Mouse (Mus musculus): ENCODE data around the gene Vps33b. TPM values are rescaled to one million over a fixed set of nuclear protein-coding genes. Genes with fewer than 3 reads are reported as not detected.

The Vps33b gene
- polyA plus RNA-seq, 1 experiment: 30.9 TPM

- H3K27me3 ChIP-seq (ENCODE audit: control insufficient read depth, insufficient read depth, low read length): no peaks in the 10 kb centered on the region
- 3% methylated on average over 17 of the region's 17 CpGs for WGBS
- peak overlapping the region; percentile 72 for H3K4me3 ChIP-seq (replicated peaks; ENCODE audit: insufficient read depth, low read depth, low read length)
- H3K4me1 ChIP-seq (ENCODE audit: control insufficient read depth, insufficient read depth, low read length): peaks cover 28% of the 10 kb centered on the region
- H3K27ac ChIP-seq (ENCODE audit: insufficient read depth, low read length): peak overlapping the region; percentile 74
- TF ChIP-seq POLR2A (IDR thresholded peaks at IDR 0.05; ENCODE audit: borderline replicate concordance, insufficient read depth, low read length) (no peak), CTCF (IDR thresholded peaks at IDR 0.05; ENCODE audit: borderline replicate concordance, insufficient read depth, low read depth, low read length) (no peak)
- peak; percentile 58 to 72 for DNase-seq
Observed at GRCm38 (mm10) chr7:80339371-80339770, 69.9 kb downstream of the Vps33b start.

GRCm38 (mm10) chr7:80339793-80340628 lies 70.6 kb downstream of the Vps33b start:
- peak; percentile 99 for DNase-seq

GRCm38 (mm10) chr7:80340793-80341192 lies 71.3 kb downstream of the Vps33b start, which contains the start of gene Unc45a:
Gene Unc45a, minus strand, starts transcription at chr7:80341005.
- H3K27ac ChIP-seq (ENCODE audit: insufficient read depth, low read length): peak within 1 kb of the TSS; percentile 74
- peak within 1 kb of the TSS; percentile 82 for H3K4me3 ChIP-seq (replicated peaks; ENCODE audit: insufficient read depth, low read depth, low read length)
- no peaks in the 10 kb centered on the region for H3K27me3 ChIP-seq (ENCODE audit: control insufficient read depth, insufficient read depth, low read length)
- H3K4me1 ChIP-seq (ENCODE audit: control insufficient read depth, insufficient read depth, low read length): peaks cover 21% of the 10 kb centered on the region
- TF ChIP-seq CTCF (IDR thresholded peaks at IDR 0.05; ENCODE audit: borderline replicate concordance, insufficient read depth, low read depth, low read length) (peak; percentile 56), POLR2A (IDR thresholded peaks at IDR 0.05; ENCODE audit: borderline replicate concordance, insufficient read depth, low read length) (no peak)
- DNase-seq: peak; percentile 73 to 77
- 3% methylated on average over 11 of the region's 11 CpGs for WGBS

More at GRCm38 (mm10) chr7:80339793-80340628, 70.6 kb downstream of the Vps33b start:
- TF ChIP-seq CTCF (IDR thresholded peaks at IDR 0.05; ENCODE audit: borderline replicate concordance, insufficient read depth, low read depth, low read length): peak; percentile 62
- peak; percentile 91 for TF ChIP-seq POLR2A (IDR thresholded peaks at IDR 0.05; ENCODE audit: borderline replicate concordance, insufficient read depth, low read length)
- under 1% methylated on average over 45 of the region's 45 CpGs for WGBS
- Histone ChIP-seq H3K4me3 (replicated peaks; ENCODE audit: insufficient read depth, low read depth, low read length) (peak overlapping the region; percentile 82), H3K4me1 (ENCODE audit: control insufficient read depth, insufficient read depth, low read length) (peaks cover 25% of the 10 kb centered on the region), H3K27ac (ENCODE audit: insufficient read depth, low read length) (peak overlapping the region; percentile 74), H3K27me3 (ENCODE audit: control insufficient read depth, insufficient read depth, low read length) (no peaks in the 10 kb centered on the region)

Other genes starting within 250 kb of the Vps33b start
- 10.9 and 11.0 TPM in 2 replicates for gene Zfp710, start 244.8 kb upstream of the Vps33b start, polyA plus RNA-seq (2012; rRNA removed)
- gene Idh2, start 154.3 kb upstream of the Vps33b start, polyA plus RNA-seq (2012; rRNA removed): 77.9 and 84.0 TPM in 2 replicates
- gene Sema4b, start 82.8 kb upstream of the Vps33b start, polyA plus RNA-seq (2012; rRNA removed): 10.7 and 11.5 TPM in 2 replicates
- gene Cib1, start 36.8 kb upstream of the Vps33b start, polyA plus RNA-seq (2012; rRNA removed): 40.1 and 45.0 TPM in 2 replicates
- gene Gdpgp1, start 36.8 kb upstream of the Vps33b start, polyA plus RNA-seq (2012; rRNA removed): 3.9 and 4.1 TPM in 2 replicates
- gene Ttll13, start 23.3 kb upstream of the Vps33b start, polyA plus RNA-seq (2012; rRNA removed): 0.69 and 0.98 TPM in 2 replicates
- gene Ngrn, start 8.4 kb upstream of the Vps33b start, polyA plus RNA-seq (2012; rRNA removed): 67.1 and 70.8 TPM in 2 replicates
- 1.0 and 1.2 TPM in 2 replicates for gene Prc1, start 24.8 kb downstream of the Vps33b start, polyA plus RNA-seq (2012; rRNA removed)
- 19.4 and 21.4 TPM in 2 replicates for gene Rccd1, start 54.8 kb downstream of the Vps33b start, polyA plus RNA-seq (2012; rRNA removed)
- 81.8 and 97.8 TPM in 2 replicates for gene Unc45a, start 71.4 kb downstream of the Vps33b start, polyA plus RNA-seq (2012; rRNA removed)
- 57.7 and 61.0 TPM in 2 replicates for gene Hddc3, start 73.5 kb downstream of the Vps33b start, polyA plus RNA-seq (2012; rRNA removed)
- gene Man2a2, start 101.7 kb downstream of the Vps33b start, polyA plus RNA-seq (2012; rRNA removed): 167 and 188 TPM in 2 replicates
- gene Fes, start 118.3 kb downstream of the Vps33b start, polyA plus RNA-seq (2012; rRNA removed): 4.2 and 4.9 TPM in 2 replicates
- gene Furin, start 135.8 kb downstream of the Vps33b start, polyA plus RNA-seq (2012; rRNA removed): 34.4 and 37.3 TPM in 2 replicates

All from cerebellum, adult 2 months (tissue).